In genomic region chr3:86960656-86961394, GRCm38 (mm10) we compare ENCODE assay signal across 14 mouse cellular contexts. TPM values are rescaled to one million over a fixed set of nuclear protein-coding genes. Genes with fewer than 3 reads are reported as not detected.
DNase-seq lines count a peak whose midpoint lies in the region; ATAC-seq and TF ChIP-seq lines count a peak whose summit lies in the region.
"Had no signal": no experiment of that assay in that cellular context is flagged by ENCODE, and none has a peak within 500 bp of the region (broad histone marks: within the 10 kb centered on the region; RNA-seq: fewer than 3 reads in every experiment).

No protein-coding gene starts in this region.

- H3K9ac ChIP-seq in liver, postnatal 0 days (replicated peaks): no peak overlapping the region
- H3K9ac ChIP-seq: forebrain, embryonic 13.5 days; heart, embryonic 12.5 days had no signal

- H3K36me3 ChIP-seq in liver, postnatal 0 days (replicated peaks; ENCODE audit: insufficient read depth, low read length): no peaks in the 10 kb centered on the region
- H3K36me3 ChIP-seq: heart, embryonic 12.5 days had no signal

- no peak overlapping the region for H3K4me3 ChIP-seq in liver, postnatal 0 days (ENCODE audit: low read depth, low read length)
- H3K4me3 ChIP-seq: forebrain, embryonic 13.5 days; heart, embryonic 12.5 days had no signal

- 51% methylated on average over 17 of the region's 17 CpGs for WGBS in liver, postnatal 0 days (ENCODE audit: insufficient replicate concordance)

- TF ChIP-seq EP300 in liver, postnatal 0 days (IDR thresholded peaks at IDR 0.05; ENCODE audit: low read depth): no peak

- peak overlapping the region; percentile 36; the same call in 1 of the 2 replicates for H3K4me2 ChIP-seq in liver, postnatal 0 days (ENCODE audit: low read depth, low read length)
- H3K4me2 ChIP-seq: forebrain, embryonic 13.5 days; heart, embryonic 12.5 days had no signal

- TF ChIP-seq CTCF in liver, postnatal 0 days (IDR thresholded peaks at IDR 0.05; ENCODE audit: low read depth): no peak

- no peaks in the 10 kb centered on the region for H3K4me1 ChIP-seq in liver, postnatal 0 days (ENCODE audit: insufficient read depth)
- H3K4me1 ChIP-seq: forebrain, embryonic 13.5 days; heart, embryonic 12.5 days had no signal

- peak; percentile 55 for ATAC-seq in frontal cortex, adult (ENCODE audit: low TSS enrichment)
- ATAC-seq in liver, postnatal 0 days: no peak
- ATAC-seq: forebrain, embryonic 13.5 days had no signal

- H3K27ac ChIP-seq in liver, postnatal 0 days (ENCODE audit: low read depth): no peak overlapping the region
- H3K27ac ChIP-seq: forebrain, embryonic 13.5 days had no signal

- H3K27me3 ChIP-seq in liver, postnatal 0 days (ENCODE audit: insufficient read depth, low read length): no peaks in the 10 kb centered on the region
- H3K27me3 ChIP-seq: forebrain, embryonic 13.5 days; heart, embryonic 12.5 days had no signal

- H3K9me3 ChIP-seq in liver, postnatal 0 days (ENCODE audit: low read length): no peaks in the 10 kb centered on the region
- H3K9me3 ChIP-seq: forebrain, embryonic 13.5 days; heart, embryonic 12.5 days had no signal

- DNase-seq in frontal cortex, postnatal 36 days (ENCODE audit: low spot score in 2 of 2): no peak
- DNase-seq in T-cell, adult 2 months (ENCODE audit: low spot score): peak; percentile 27
- no peak for DNase-seq in liver, postnatal 0 days
- DNase-seq in thymus, postnatal 25 days: peak; percentile 71
- no peak for DNase-seq in lung, postnatal 4 days
- DNase-seq in ovary, postnatal 14 days (ENCODE audit: low spot score): no peak
- no peak for DNase-seq in embryo, embryonic 11 days
- DNase-seq: cerebellum, postnatal 14 days; heart, postnatal 4 days; kidney, postnatal 4 days; right cerebral cortex, postnatal 14 days had no signal

RNA-seq across cellular contexts. Expression of gene Cd1d1, which starts 38.4 kb away (rescaled TPM):
- 42.3 and 43.5 TPM in 2 replicates for polyA plus RNA-seq in liver, postnatal 0 days (2015; fragmentation: Nextera tagmentation; extraction: Ambion mirVana)

RNA-seq across cellular contexts. Expression of gene Dclk2, which starts 40.2 kb away (rescaled TPM):
- polyA plus RNA-seq in liver, postnatal 0 days (2015; fragmentation: Nextera tagmentation; extraction: Ambion mirVana): 5.7 and 5.9 TPM in 2 replicates

Comparison
In these comparisons a context has a peak if more than half of its experiments do, and no peak if none do; other contexts are left out.
1. DNase-seq: peak in T-cell, adult 2 months (single experiment) and thymus, postnatal 25 days (single experiment); none in frontal cortex, postnatal 36 days (0 of 2), liver, postnatal 0 days (single experiment), lung, postnatal 4 days (0 of 2), ovary, postnatal 14 days (single experiment) and embryo, embryonic 11 days (single experiment).